Mouse (Mus musculus) hindbrain, embryonic 11.5 days (tissue): ENCODE results near the gene Smc4. TPM values are rescaled to one million over a fixed set of nuclear protein-coding genes. Genes with fewer than 3 reads are reported as not detected.

Experiments used
- ATAC-seq: fragments of 200-750 bp; cut with Nextera tagmentation; 2 replicates; pipeline ENCODE4 v1.8.0; 2017; ENCODE audit warnings: mild to moderate bottlenecking, moderate TSS enrichment, moderate library complexity; ENCODE audit not compliant: low FRiP score
- DNase-seq: peaks from one replicate; pipeline ENCODE4 v3.0.0-alpha.2; 2015; ENCODE audit warnings: low spot score
- H3K27ac ChIP-seq: fragments of 300-500 bp; sonication (generic); 2 replicates; pipeline ENCODE4 v1.5.1; 2014; ENCODE audit warnings: mild to moderate bottlenecking, low read depth, low read length
- H3K27me3 ChIP-seq: fragments of 300-500 bp; sonication (generic); 2 replicates; pipeline ENCODE4 v1.6.1; 2014; ENCODE audit warnings: mild to moderate bottlenecking, low read length, moderate library complexity, mixed read lengths; ENCODE audit not compliant: control insufficient read depth, insufficient read depth
- H3K36me3 ChIP-seq: fragments of 300-500 bp; sonication (generic); 2 replicates; pipeline ENCODE4 v1.6.1; 2014; ENCODE audit warnings: mild to moderate bottlenecking, low read length, moderate library complexity, mixed read lengths; ENCODE audit not compliant: control insufficient read depth, insufficient read depth
- H3K4me1 ChIP-seq: fragments of 300-500 bp; sonication (generic); replicated peaks from 2 replicates; pipeline ENCODE4 v1.6.1; 2014; ENCODE audit warnings: low read length, mixed read lengths; ENCODE audit not compliant: control insufficient read depth, insufficient read depth
- H3K4me2 ChIP-seq: fragments of 300-500 bp; sonication (generic); replicated peaks from 2 replicates; pipeline ENCODE4 v1.6.1; 2014; ENCODE audit warnings: mild to moderate bottlenecking, low read depth, low read length
- H3K4me3 ChIP-seq: fragments of 300-500 bp; sonication (generic); 2 replicates; pipeline ENCODE4 v1.5.1; 2014; ENCODE audit warnings: low read depth, low read length
- H3K9ac ChIP-seq: fragments of 300-500 bp; sonication (generic); 2 replicates; pipeline ENCODE4 v1.6.1; 2014; ENCODE audit warnings: low read depth, low read length
- H3K9me3 ChIP-seq: fragments of 300-500 bp; sonication (generic); 2 replicates; pipeline ENCODE4 v1.6.1; 2016; ENCODE audit warnings: low read length; ENCODE audit not compliant: control insufficient read depth
- WGBS: fragments of 180-500 bp; shearing (Covaris S2); extraction: QIAGEN DNeasy Blood & Tissue Kit; methylation state at CpG from one replicate; pipeline ENCODE4 v1.1.7; 2014; 5-methylcytosine and 5-hydroxymethylcytosine counted together
- polyA plus RNA-seq: library from polyadenylated mRNA; unstranded; fragments of >200 nt; fragmentation: Nextera tagmentation; extraction: Ambion mirVana; gene quantifications from 2 replicates; pipeline ENCODE4 v1.2.1, GENCODE M21; 2014

The Smc4 gene
- 179 and 193 TPM in 2 replicates for polyA plus RNA-seq

- DNase-seq (peak; percentile 97), ATAC-seq (peak; percentile 96)
- WGBS = under 1% methylated on average over 65 of the region's 76 CpGs
- Histone ChIP-seq H3K27ac (peak within 1 kb of the TSS; percentile 84), H3K36me3 (no peaks in the 10 kb centered on the region), H3K9ac (peak within 1 kb of the TSS; percentile 87), H3K4me2 (peak within 1 kb of the TSS; percentile 77), H3K9me3 (no peaks in the 10 kb centered on the region), H3K4me3 (peak within 1 kb of the TSS; percentile 93), H3K27me3 (no peaks in the 10 kb centered on the region), H3K4me1 (no peaks in the 10 kb centered on the region)
Observed at GRCm38 (mm10) chr3:69004437-69005337, at the start of gene Smc4, which contains the start of gene Ift80. TSS of gene Smc4 (plus strand) at chr3:69004738. TSS of gene Ift80 (minus strand) at chr3:69004570.

GRCm38 (mm10) chr3:68956454-68956853, 48.1 kb upstream of the Smc4 start:
- Histone ChIP-seq H3K27me3 (no peaks in the 10 kb centered on the region), H3K4me2 (no peak overlapping the region), H3K36me3 (no peaks in the 10 kb centered on the region), H3K4me3 (no peak overlapping the region), H3K27ac (no peak overlapping the region), H3K9me3 (no peaks in the 10 kb centered on the region), H3K9ac (no peak overlapping the region), H3K4me1 (no peaks in the 10 kb centered on the region)
- DNase-seq (no peak), ATAC-seq (no peak)
- 66% methylated on average over 4 of the region's 4 CpGs for WGBS

- ATAC-seq (no peak), DNase-seq (no peak)
- Histone ChIP-seq H3K9me3 (no peaks in the 10 kb centered on the region), H3K4me3 (no peak overlapping the region), H3K36me3 (no peaks in the 10 kb centered on the region), H3K27ac (no peak overlapping the region), H3K27me3 (no peaks in the 10 kb centered on the region), H3K4me2 (no peak overlapping the region), H3K9ac (no peak overlapping the region), H3K4me1 (no peaks in the 10 kb centered on the region)
- WGBS = 95% methylated on average over 3 of the region's 3 CpGs
Observed at GRCm38 (mm10) chr3:68957413-68957812, 47.1 kb upstream of the Smc4 start.

- no peaks in the 10 kb centered on the region for H3K4me1 ChIP-seq
- no peaks in the 10 kb centered on the region for H3K9me3 ChIP-seq
- H3K4me2 ChIP-seq = no peak overlapping the region
- no peak overlapping the region for H3K9ac ChIP-seq
- peak; percentile 13 for DNase-seq
- no peak overlapping the region for H3K4me3 ChIP-seq
- no peak overlapping the region for H3K27ac ChIP-seq
- no peaks in the 10 kb centered on the region for H3K27me3 ChIP-seq
- no peak for ATAC-seq
- H3K36me3 ChIP-seq = no peaks in the 10 kb centered on the region; the same call in 1 of the 2 replicates
Observed at GRCm38 (mm10) chr3:68964682-68965081, 39.9 kb upstream of the Smc4 start.

GRCm38 (mm10) chr3:68966527-68967285, 37.8 kb upstream of the Smc4 start:
- Histone ChIP-seq H3K27me3 (no peaks in the 10 kb centered on the region), H3K27ac (no peak overlapping the region), H3K4me2 (no peak overlapping the region), H3K9me3 (no peaks in the 10 kb centered on the region), H3K4me1 (no peaks in the 10 kb centered on the region), H3K4me3 (no peak overlapping the region), H3K9ac (no peak overlapping the region), H3K36me3 (no peaks in the 10 kb centered on the region; the same call in 1 of the 2 replicates)
- no peak for DNase-seq
- no peak for ATAC-seq
- 96% methylated on average over 6 of the region's 6 CpGs for WGBS

GRCm38 (mm10) chr3:68967404-68967803, 37.1 kb upstream of the Smc4 start:
- H3K4me3 ChIP-seq = no peak overlapping the region
- ATAC-seq (no peak), DNase-seq (no peak)
- WGBS = 92% methylated on average over 6 of the region's 6 CpGs
- H3K4me1 ChIP-seq = no peaks in the 10 kb centered on the region
- H3K9ac ChIP-seq = no peak overlapping the region
- H3K9me3 ChIP-seq = no peaks in the 10 kb centered on the region
- no peaks in the 10 kb centered on the region for H3K27me3 ChIP-seq
- no peaks in the 10 kb centered on the region; the same call in 1 of the 2 replicates for H3K36me3 ChIP-seq
- H3K4me2 ChIP-seq = no peak overlapping the region
- no peak overlapping the region for H3K27ac ChIP-seq

GRCm38 (mm10) chr3:68969091-68969590, 35.4 kb upstream of the Smc4 start:
- ATAC-seq (no peak), DNase-seq (no peak)
- Histone ChIP-seq H3K4me3 (no peak overlapping the region), H3K9ac (no peak overlapping the region), H3K9me3 (no peaks in the 10 kb centered on the region), H3K4me2 (no peak overlapping the region), H3K27ac (no peak overlapping the region), H3K4me1 (no peaks in the 10 kb centered on the region), H3K27me3 (no peaks in the 10 kb centered on the region), H3K36me3 (no peaks in the 10 kb centered on the region; the same call in 1 of the 2 replicates)
- 91% methylated on average over 3 of the region's 3 CpGs for WGBS

GRCm38 (mm10) chr3:68973574-68973973, 31.0 kb upstream of the Smc4 start:
- Histone ChIP-seq H3K9ac (no peak overlapping the region), H3K4me1 (no peaks in the 10 kb centered on the region), H3K4me3 (no peak overlapping the region), H3K9me3 (no peaks in the 10 kb centered on the region), H3K4me2 (no peak overlapping the region), H3K36me3 (no peaks in the 10 kb centered on the region), H3K27ac (no peak overlapping the region), H3K27me3 (no peaks in the 10 kb centered on the region)
- WGBS = 86% methylated on average over 1 of the region's 1 CpGs
- ATAC-seq = no peak
- no peak for DNase-seq
